Mouse (Mus musculus) hindbrain, postnatal 0 days (tissue): ENCODE measurements at regions not wholly inside any gene's neighbourhood (a gene's known extent, or its start where the extent isn't known, plus 50 kb on each side); places are given as distances from the start of the nearest gene placed in this dataset.

Experiments
- ATAC-seq: fragments of 200-750 bp; cut with Nextera tagmentation; 2 replicates; pipeline ENCODE4 v1.8.0; 2017; ENCODE audit warnings: mild to moderate bottlenecking, moderate TSS enrichment, moderate library complexity
- DNase-seq: peaks from one replicate; pipeline ENCODE4 v3.0.0-alpha.2; 2015; ENCODE audit warnings: low spot score
- H3K27ac ChIP-seq: fragments of 300-500 bp; sonication (generic); 2 replicates; pipeline ENCODE4 v1.5.1; 2014; ENCODE audit warnings: mild to moderate bottlenecking
- H3K27me3 ChIP-seq: fragments of 300-500 bp; sonication (generic); 2 replicates; pipeline ENCODE4 v1.6.1; 2014; ENCODE audit warnings: low read length, mixed read lengths; ENCODE audit not compliant: insufficient read depth
- H3K36me3 ChIP-seq: fragments of 300-500 bp; sonication (generic); 2 replicates; pipeline ENCODE4 v1.6.1; 2014; ENCODE audit warnings: low read length, mixed read lengths; ENCODE audit not compliant: insufficient read depth
- H3K4me1 ChIP-seq: fragments of 300-500 bp; sonication (generic); 2 replicates; pipeline ENCODE4 v1.6.1; 2014; ENCODE audit warnings: antibody characterized with exemption, low read length, mixed read lengths; ENCODE audit not compliant: insufficient read depth
- H3K4me2 ChIP-seq: fragments of 300-500 bp; sonication (generic); 2 replicates; pipeline ENCODE4 v1.6.1; 2014; ENCODE audit warnings: low read depth, mild to moderate bottlenecking, low read length, moderate library complexity, mixed read lengths
- H3K4me3 ChIP-seq: fragments of 300-500 bp; sonication (generic); 2 replicates; pipeline ENCODE4 v1.5.1; 2014; ENCODE audit warnings: low read length
- H3K9ac ChIP-seq: fragments of 300-500 bp; sonication (generic); replicated peaks from 2 replicates; pipeline ENCODE4 v1.6.1; 2014; ENCODE audit warnings: mild to moderate bottlenecking, low read length, moderate library complexity, mixed read lengths
- H3K9me3 ChIP-seq: fragments of 300-500 bp; sonication (generic); 2 replicates; pipeline ENCODE4 v1.6.1; 2016; ENCODE audit warnings: low read length, mixed read lengths
- CTCF ChIP-seq: IDR thresholded peaks from 2 replicates; pipeline ENCODE4 v1.5.1; 2016; ENCODE audit warnings: antibody characterized with exemption, control low read depth, low read depth
- WGBS: fragments of 180-500 bp; shearing (Covaris S2); extraction: QIAGEN DNeasy Blood & Tissue Kit; methylation state at CpG from one replicate; pipeline ENCODE4 v1.1.7; 2014; 5-methylcytosine and 5-hydroxymethylcytosine counted together

- ATAC-seq (peak; percentile 58; the same call in 1 of the 2 replicates), DNase-seq (peak; percentile 49)
- Histone ChIP-seq H3K4me3 (no peak overlapping the region), H3K27ac (no peak overlapping the region), H3K9ac (no peak overlapping the region), H3K9me3 (no peaks in the 10 kb centered on the region), H3K4me1 (no peaks in the 10 kb centered on the region), H3K4me2 (no peak overlapping the region), H3K36me3 (no peaks in the 10 kb centered on the region), H3K27me3 (no peaks in the 10 kb centered on the region)
- 69% methylated on average over 2 of the region's 2 CpGs for WGBS
- TF ChIP-seq CTCF = peak; percentile 61
These were observed 163.0 kb downstream of the Gpr165 start for GRCm38 (mm10) chrX:96876239-96876638.

GRCm38 (mm10) chrX:96878721-96879120 lies 165.5 kb downstream of the Gpr165 start:
- DNase-seq = peak; percentile 63
- Histone ChIP-seq H3K4me2 (no peak overlapping the region), H3K9ac (no peak overlapping the region), H3K4me3 (no peak overlapping the region), H3K27me3 (no peaks in the 10 kb centered on the region), H3K9me3 (no peaks in the 10 kb centered on the region), H3K4me1 (no peaks in the 10 kb centered on the region), H3K36me3 (no peaks in the 10 kb centered on the region), H3K27ac (no peak overlapping the region)
- no peak for ATAC-seq
- peak; percentile 66 for TF ChIP-seq CTCF

- no peak for TF ChIP-seq CTCF
- WGBS = 60% methylated on average over 2 of the region's 2 CpGs
- Histone ChIP-seq H3K4me2 (no peak overlapping the region), H3K4me1 (no peaks in the 10 kb centered on the region), H3K27me3 (no peaks in the 10 kb centered on the region), H3K9me3 (no peaks in the 10 kb centered on the region), H3K36me3 (no peaks in the 10 kb centered on the region), H3K4me3 (no peak overlapping the region), H3K27ac (no peak overlapping the region), H3K9ac (no peak overlapping the region)
- ATAC-seq (no peak), DNase-seq (no peak)
These were observed 165.9 kb downstream of the Gpr165 start for GRCm38 (mm10) chrX:96879154-96879553.

GRCm38 (mm10) chrX:96900636-96901035 lies 171.8 kb upstream of the Pgr15l start:
- Histone ChIP-seq H3K4me3 (no peak overlapping the region), H3K9me3 (no peaks in the 10 kb centered on the region), H3K9ac (no peak overlapping the region), H3K4me1 (no peaks in the 10 kb centered on the region), H3K27ac (no peak overlapping the region), H3K4me2 (no peak overlapping the region), H3K27me3 (no peaks in the 10 kb centered on the region), H3K36me3 (no peaks in the 10 kb centered on the region)
- ATAC-seq (no peak), DNase-seq (peak; percentile 64)
- WGBS = 19% methylated on average over 3 of the region's 3 CpGs
- TF ChIP-seq CTCF = peak; percentile 45
